Mouse (Mus musculus): ENCODE results near the gene Dlg2. TPM values are rescaled to one million over a fixed set of nuclear protein-coding genes. Genes with fewer than 3 reads are reported as not detected.

Gene Dlg2
- total RNA-seq, 2 experiments from 2014 or later, result 277 to 316 TPM

GRCm38 (mm10) chr7:92180591-92181587, 1704.4 kb downstream of the Dlg2 start:
- intact Hi-C loops (cut with DNase I), result no loop called here
- DNase-seq (ENCODE audit: low spot score in 2 of 2), result peak in 1 of 2 experiments; percentile 27

DNA sequence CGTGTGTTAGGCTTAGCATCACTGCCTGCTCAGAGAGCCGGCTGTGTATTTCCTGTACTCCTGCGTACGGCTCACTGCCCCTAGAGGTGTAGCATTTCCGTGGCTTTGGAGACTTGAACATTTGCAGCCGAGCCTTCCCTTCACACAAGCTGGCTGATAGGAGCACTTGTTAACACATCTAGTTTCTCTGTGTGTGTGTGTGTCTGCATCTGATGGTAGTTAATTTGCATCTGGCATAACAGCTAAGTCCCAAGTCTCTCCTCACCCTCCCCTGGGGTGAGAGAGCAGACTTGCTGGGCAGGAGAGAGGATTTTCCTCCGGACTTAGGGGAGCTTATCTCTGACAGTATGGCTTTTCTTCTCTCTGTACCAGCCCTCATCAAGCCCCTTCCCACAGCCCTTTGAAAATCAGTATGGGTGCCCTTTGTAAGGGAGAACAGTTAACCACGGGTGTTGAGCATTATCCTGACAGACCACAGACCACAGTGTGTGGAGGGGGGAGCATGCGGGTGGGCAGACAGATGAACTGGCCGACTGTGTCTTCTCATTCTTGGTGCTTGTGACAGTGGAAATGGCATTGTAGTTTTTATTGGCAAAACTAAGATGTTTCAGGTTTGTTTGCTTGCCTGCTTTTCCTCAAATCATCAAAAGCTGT, 1705.6 kb downstream of the Dlg2 start:
- intact Hi-C loops (cut with DNase I), result no loop called here
- no peak for DNase-seq (ENCODE audit: low spot score in 2 of 2)

GRCm38 (mm10) chr7:92184371-92185059, 1708.0 kb downstream of the Dlg2 start:
- intact Hi-C loops (cut with DNase I), result no loop called here
- no peak for DNase-seq (ENCODE audit: low spot score in 2 of 2)

- no peak for DNase-seq (ENCODE audit: low spot score in 2 of 2)
- intact Hi-C loops (cut with DNase I), result no loop called here
Measured at GRCm38 (mm10) chr7:92186341-92186740, 1709.9 kb downstream of the Dlg2 start.

GRCm38 (mm10) chr7:92189149-92189548, 1712.7 kb downstream of the Dlg2 start:
- intact Hi-C loops (cut with DNase I), result no loop called here
- DNase-seq (ENCODE audit: low spot score in 2 of 2), result no peak

GRCm38 (mm10) chr7:92196004-92196403, 1719.5 kb downstream of the Dlg2 start:
- no peak for DNase-seq (ENCODE audit: low spot score in 2 of 2)
- intact Hi-C loops (cut with DNase I), result no loop called here

GRCm38 (mm10) chr7:92197621-92198020, 1721.1 kb downstream of the Dlg2 start:
- intact Hi-C loops (cut with DNase I), result no loop called here
- DNase-seq (ENCODE audit: low spot score in 2 of 2), result no peak

DNA sequence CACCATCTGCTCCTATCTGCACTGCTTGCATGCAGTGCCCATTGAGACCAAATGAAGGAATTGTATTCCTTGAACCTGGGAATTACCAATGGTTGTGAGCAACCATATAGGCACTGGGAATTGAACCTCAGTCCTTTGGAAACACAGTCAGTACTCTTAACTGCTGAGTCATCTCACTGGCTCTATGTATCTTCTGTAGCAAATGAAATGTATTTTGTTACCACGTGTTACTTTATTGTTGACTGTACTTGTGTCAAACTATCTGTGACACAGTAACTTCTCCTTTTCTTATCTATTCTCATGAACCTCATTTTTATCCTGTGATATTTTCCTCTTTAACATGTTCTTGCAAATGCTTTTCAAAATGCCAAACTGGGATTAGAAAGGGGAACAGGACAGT, 1722.7 kb downstream of the Dlg2 start:
- intact Hi-C loops (cut with DNase I), result no loop called here
- DNase-seq (ENCODE audit: low spot score in 2 of 2), result no peak

GRCm38 (mm10) chr7:92210701-92211100, 1734.2 kb downstream of the Dlg2 start:
- intact Hi-C loops (cut with DNase I), result no loop called here
- peak in 1 of 2 experiments; percentile 28 for DNase-seq (ENCODE audit: low spot score in 2 of 2)

DNA sequence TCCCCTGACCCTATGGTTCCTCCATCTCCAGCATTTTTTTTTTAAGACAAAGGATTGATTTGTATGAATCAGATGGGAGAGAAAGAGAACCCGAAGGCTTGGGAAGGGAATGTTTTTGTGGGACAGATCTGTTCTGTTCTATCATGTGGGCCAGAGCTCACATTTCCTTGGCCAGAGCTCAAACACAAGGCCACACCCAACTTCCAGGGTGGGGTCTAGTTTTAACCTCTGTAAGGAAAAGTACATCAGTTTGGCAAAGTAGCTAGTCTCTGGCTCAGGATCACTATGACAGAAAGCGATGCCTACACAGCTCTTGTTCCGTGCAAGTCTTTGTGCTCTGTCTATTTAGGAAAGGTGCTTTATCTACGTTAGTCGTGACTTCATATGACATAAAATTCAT, 1737.3 kb downstream of the Dlg2 start:
- no peak for DNase-seq (ENCODE audit: low spot score in 2 of 2)
- intact Hi-C loops (cut with DNase I), result no loop called here

GRCm38 (mm10) chr7:92218171-92218570, 1741.7 kb downstream of the Dlg2 start:
- DNase-seq (ENCODE audit: low spot score in 2 of 2), result no peak
- intact Hi-C loops (cut with DNase I), result no loop called here

- DNase-seq (ENCODE audit: low spot score in 2 of 2), result no peak
- intact Hi-C loops (cut with DNase I), result no loop called here
Measured at GRCm38 (mm10) chr7:92220619-92221018, 1744.1 kb downstream of the Dlg2 start.

GRCm38 (mm10) chr7:92234476-92235202, 1758.2 kb downstream of the Dlg2 start:
- intact Hi-C loops (cut with DNase I), result no loop called here
- DNase-seq (ENCODE audit: low spot score in 2 of 2), result peak in 1 of 2 experiments; percentile 25

DNA sequence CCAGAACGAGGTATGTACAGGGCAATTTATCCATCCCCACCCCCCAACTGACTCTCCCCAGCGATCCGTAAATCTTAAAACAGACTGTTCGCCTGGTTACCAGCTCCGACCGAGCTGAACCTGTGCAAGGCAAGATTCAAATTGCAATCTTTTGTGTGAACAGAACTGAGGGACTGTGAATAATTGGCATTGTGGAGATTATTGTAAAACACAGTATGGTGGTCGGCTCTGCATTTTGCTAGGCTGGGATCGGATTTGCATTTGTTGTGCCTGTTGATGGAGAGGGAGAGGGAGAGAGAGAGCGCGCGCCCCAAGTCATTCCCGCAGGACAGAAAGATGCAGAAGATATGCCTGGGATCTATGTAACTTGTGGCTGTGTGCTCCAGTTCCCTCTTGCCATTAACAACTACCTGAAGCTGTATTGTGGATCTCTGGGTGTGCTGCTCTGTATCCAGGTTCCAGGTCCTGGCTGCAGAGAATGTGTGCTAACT, 1759.1 kb downstream of the Dlg2 start:
- intact Hi-C loops (cut with DNase I), result no loop called here
- DNase-seq (ENCODE audit: low spot score in 2 of 2), result peak in 1 of 2 experiments; percentile 25

GRCm38 (mm10) chr7:92240908-92241307, 1764.4 kb downstream of the Dlg2 start:
- intact Hi-C loops (cut with DNase I), result no loop called here
- DNase-seq (ENCODE audit: low spot score in 2 of 2), result no peak

DNA sequence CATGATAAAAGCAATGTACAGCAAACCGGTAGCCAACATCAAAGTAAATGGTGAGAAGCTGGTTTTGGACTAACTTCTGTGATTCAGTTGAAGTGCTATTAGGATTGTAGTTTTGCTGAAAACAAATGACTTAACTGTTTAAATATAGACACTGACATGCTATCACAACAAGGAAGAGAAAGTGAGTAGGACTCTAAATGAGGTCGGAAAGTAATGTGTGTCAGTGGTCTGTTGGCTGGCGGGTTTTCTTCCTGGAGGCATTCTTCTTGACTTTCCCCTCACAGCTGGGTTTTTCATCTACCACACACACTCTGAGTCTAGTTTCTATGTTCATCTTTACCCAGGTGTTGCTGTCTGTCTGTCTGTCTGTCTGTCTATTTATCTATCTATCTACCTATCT, 1771.1 kb downstream of the Dlg2 start:
- DNase-seq (ENCODE audit: low spot score in 2 of 2), result no peak
- intact Hi-C loops (cut with DNase I), result no loop called here

DNA sequence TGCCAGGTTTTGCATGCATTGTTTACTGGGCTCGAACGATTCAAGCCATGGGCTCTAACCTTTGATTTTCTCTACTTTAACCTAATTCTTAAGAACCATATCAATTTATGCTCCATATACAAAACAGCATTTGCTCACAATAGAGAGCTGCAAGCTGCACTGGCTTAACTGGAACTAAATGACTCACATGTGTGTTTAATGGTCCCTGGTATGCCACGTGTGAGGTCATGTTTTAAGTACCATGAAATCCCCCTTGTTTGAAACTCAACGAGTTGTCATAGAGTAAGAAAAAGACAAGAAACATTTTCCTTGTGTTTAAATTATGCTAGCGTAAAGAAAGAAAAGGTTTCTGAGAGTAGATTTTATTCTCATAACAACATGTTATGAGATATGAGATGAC, 1772.1 kb downstream of the Dlg2 start:
- intact Hi-C loops (cut with DNase I), result no loop called here
- DNase-seq (ENCODE audit: low spot score in 2 of 2), result no peak

DNA sequence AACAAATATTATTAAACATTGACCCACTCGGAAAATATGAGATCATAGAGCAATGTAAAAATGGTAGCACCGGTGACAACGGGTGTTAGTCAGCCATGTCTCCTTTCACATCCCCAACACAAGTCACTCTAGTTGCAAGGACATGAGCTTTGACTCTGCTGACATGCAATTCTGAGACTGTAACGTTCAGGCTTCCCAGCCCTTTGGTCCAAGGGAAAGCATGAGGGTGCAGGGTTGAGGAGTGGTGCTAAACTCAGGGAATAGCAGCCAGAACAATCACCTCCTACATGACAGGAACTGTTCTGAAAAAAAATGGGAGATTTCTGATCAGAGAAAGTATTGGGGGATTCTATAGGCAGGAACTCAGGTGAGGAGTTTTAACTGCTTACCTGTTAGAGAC, 1781.7 kb downstream of the Dlg2 start:
- intact Hi-C loops (cut with DNase I), result no loop called here
- DNase-seq (ENCODE audit: low spot score in 2 of 2), result no peak

- no peak for DNase-seq (ENCODE audit: low spot score in 2 of 2)
- intact Hi-C loops (cut with DNase I), result no loop called here
Measured at GRCm38 (mm10) chr7:92258701-92259100, 1782.2 kb downstream of the Dlg2 start.

Measured in left cerebral cortex, postnatal 36 days (tissue).